Mouse (Mus musculus): ENCODE data around the gene Chst11. TPM values are rescaled to one million over a fixed set of nuclear protein-coding genes. Genes with fewer than 3 reads are reported as not detected.

Chst11 gene
- total RNA-seq, 2 experiments from 2014 or later: 2.8 to 3.4 TPM

- intact Hi-C loops (cut with DNase I): no loop called here
- DNase-seq (ENCODE audit: low spot score): no peak
These were observed 143.1 kb downstream of the Chst11 start for GRCm38 (mm10) chr10:83128435-83128834.

DNA sequence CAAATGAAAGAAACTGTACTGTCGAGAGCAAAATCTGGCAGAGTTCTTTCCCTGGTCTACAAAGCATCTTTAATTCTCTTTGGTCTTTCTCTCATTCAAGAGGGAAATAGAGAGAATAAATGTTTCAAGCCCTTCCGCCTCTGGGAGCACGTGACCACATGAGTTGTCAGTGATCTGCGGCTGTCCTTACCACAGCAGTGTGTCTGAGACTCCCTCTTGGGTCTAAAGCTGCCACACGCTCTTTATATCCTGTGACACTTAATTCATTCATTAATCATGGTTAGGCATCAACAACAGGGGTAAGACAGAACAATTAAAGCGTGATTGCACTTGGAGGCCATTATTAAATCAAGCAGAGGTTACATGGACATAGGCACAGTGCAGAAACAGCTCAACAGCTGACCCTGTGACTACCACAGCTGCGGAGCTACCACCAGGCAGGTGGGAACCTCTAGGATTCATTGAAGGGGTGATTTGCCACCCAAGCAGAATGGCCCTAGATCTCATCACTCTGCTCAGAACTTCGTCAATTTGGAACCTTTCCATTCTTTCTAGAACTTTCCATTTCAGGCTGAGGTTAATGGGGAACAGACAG is 144.4 kb downstream of the Chst11 start:
- no peak for DNase-seq (ENCODE audit: low spot score)
- intact Hi-C loops (cut with DNase I): no loop called here

GRCm38 (mm10) chr10:83130611-83131010 is 145.3 kb downstream of the Chst11 start:
- intact Hi-C loops (cut with DNase I): no loop called here
- DNase-seq (ENCODE audit: low spot score): no peak

DNA sequence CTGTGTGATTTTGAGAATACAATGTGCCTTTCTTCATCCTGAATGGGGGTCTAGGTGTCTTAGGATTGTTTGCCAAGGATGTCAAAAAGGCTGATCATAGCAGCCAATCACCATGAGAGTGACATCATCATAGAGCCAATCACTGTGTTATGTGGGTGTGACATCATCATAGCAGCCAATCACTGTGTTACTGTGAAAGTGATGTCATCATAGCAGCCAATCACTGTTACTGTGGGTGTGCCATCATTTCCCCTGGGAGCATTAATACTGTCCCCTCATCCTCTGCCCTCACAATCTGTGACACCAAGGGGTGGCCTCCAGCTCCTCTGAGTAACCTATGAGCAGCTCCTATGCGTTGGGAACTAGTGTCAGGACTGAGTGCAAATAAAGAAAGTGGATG is 146.6 kb downstream of the Chst11 start:
- intact Hi-C loops (cut with DNase I): no loop called here

DNA sequence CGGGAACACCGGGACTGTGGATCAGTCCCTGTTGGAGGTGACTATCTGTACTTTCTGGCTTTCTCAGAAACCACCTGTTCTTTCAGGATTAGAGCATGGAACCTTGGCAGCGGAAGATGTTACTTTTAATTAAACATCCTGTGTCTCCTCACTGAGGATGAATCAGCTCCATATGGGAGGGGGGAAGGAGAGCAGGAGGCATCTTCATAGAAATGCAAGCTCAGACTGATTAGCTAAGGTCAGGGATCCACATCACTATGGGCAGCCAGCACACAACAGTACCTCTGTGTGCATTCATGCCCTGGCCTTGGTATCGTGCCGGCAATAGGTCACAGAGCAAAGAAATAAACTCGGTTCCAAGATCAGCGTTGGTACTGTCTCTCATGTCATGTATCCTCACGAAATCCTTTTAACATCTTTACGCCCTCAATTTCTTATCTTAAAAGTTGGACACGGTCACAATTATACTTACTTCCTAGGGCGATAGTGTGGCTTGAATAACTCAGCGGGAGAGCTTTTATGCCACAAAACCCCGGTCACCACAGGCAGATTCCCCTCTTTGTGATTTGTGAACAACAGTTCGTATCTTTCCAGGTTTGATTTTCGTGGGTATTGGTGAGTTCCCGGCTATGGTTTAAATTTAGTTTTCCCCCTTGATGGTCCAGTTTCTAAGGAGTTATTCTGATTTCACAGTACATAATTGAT is 148.7 kb downstream of the Chst11 start:
- DNase-seq (ENCODE audit: low spot score): no peak
- intact Hi-C loops (cut with DNase I): no loop called here

More for the DNA sequence above, 146.6 kb downstream of the Chst11 start:
- DNase-seq (ENCODE audit: low spot score): no peak

- intact Hi-C loops (cut with DNase I): no loop called here
- DNase-seq (ENCODE audit: low spot score): no peak
These were observed 149.6 kb downstream of the Chst11 start for GRCm38 (mm10) chr10:83134896-83135295.

DNA sequence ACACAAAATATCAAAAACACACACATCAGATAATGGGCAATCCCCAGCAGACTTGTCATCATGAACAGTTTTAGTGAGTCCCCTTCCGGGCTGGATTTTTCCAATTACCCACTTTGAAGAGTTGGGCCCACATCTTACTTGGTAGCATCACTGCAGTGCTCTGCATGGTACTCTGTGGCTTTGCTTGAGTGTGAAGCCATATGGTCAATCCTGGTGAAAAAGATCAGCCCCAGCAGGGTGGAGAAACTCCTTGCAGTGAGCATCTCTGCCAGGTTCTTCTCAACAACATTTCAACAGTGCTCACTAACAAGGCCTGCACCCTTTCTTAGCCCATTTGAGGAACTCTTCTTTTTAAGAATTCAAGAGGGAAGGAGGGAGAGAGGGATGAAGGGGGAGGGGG is 150.7 kb downstream of the Chst11 start:
- no peak for DNase-seq (ENCODE audit: low spot score)
- intact Hi-C loops (cut with DNase I): no loop called here

DNA sequence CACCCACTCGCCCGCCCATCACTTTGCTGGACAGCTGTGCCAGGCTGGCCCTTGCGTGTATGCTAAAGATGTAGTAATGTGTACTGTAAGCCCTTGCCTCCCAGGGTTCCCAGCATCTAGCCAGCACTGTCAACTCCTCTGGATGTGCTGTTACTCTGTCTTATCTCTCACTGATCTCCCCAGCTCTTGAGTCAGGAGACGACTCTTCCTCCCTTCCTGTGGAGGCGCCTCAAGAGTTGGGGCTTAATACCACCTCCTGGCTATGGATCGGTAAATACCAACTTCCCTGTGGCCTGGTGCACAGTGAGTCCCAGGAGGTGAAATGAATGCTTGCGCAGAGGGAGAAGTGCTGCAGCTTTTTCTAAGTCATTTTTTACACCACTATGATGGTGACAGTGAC is 151.8 kb downstream of the Chst11 start:
- intact Hi-C loops (cut with DNase I): no loop called here
- no peak for DNase-seq (ENCODE audit: low spot score)

DNA sequence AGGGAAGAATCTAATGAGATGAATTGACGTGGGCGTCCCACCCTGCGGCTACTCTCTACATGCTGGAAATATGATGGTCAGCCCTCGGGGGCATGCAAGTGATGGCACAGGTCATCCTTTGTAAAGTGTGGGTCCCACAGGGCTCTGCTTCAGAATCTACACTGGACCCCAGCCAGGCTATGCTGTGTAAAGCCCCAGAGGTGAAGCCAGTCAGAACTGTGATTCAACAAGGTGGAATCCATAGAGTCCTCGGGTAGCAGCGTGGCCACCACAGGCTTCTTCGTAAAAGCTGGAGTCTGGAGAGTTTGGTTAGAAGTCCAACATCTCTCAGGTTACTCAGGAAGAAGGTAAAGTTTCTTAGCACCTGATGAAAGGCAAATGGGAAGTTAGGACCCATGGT is 154.0 kb downstream of the Chst11 start:
- no peak for DNase-seq (ENCODE audit: low spot score)
- intact Hi-C loops (cut with DNase I): no loop called here

GRCm38 (mm10) chr10:83140258-83140936 is 155.1 kb downstream of the Chst11 start:
- intact Hi-C loops (cut with DNase I): no loop called here
- DNase-seq (ENCODE audit: low spot score): no peak

DNA sequence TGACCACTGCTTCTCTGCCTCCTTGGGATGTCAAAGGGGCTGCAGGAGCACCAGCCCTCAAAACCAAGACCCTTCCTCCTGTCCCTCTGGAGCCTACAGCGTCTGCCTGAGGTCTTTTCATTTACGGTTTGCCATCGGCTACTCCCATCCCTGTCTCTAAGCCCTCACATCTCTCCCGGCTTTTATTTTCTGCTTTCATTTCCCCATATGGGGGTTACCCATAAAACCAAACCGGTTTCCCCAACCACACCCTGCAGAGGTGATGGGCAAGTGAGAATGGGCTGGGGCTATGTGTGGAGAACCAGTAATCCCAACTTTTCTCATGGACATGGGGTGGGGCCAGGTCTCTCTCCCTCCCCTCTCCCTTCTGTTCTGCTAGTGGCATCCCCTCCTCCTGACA is 156.1 kb downstream of the Chst11 start:
- DNase-seq (ENCODE audit: low spot score): no peak
- intact Hi-C loops (cut with DNase I): no loop called here

GRCm38 (mm10) chr10:83143049-83143448 is 157.8 kb downstream of the Chst11 start:
- intact Hi-C loops (cut with DNase I): no loop called here
- DNase-seq (ENCODE audit: low spot score): no peak

DNA sequence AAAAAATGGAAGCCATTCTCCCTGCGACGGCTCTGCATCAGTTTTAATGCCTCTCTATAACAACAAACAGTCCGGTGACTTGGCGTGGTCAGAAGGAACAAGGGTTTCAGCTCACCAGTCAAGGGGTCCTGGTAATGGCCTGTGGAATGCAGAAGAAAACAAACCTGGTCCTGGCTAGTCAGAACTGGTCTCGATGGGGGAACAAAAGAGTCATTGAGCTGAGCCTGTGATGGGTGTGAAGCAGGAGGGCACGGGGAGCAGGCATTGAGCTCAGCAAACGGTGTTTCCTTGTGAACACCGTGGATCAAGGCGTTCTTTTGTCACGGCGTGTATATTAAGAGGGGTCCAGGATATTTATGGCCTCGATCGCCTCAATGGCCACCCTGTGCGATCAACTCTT is 160.5 kb downstream of the Chst11 start:
- intact Hi-C loops (cut with DNase I): no loop called here
- no peak for DNase-seq (ENCODE audit: low spot score)

- intact Hi-C loops (cut with DNase I): no loop called here
These were observed 164.3 kb downstream of the Chst11 start for GRCm38 (mm10) chr10:83149342-83150178.

GRCm38 (mm10) chr10:83150587-83150986 is 165.3 kb downstream of the Chst11 start:
- no peak for DNase-seq (ENCODE audit: low spot score)
- intact Hi-C loops (cut with DNase I): no loop called here

More at GRCm38 (mm10) chr10:83149342-83150178, 164.3 kb downstream of the Chst11 start:
- DNase-seq (ENCODE audit: low spot score): no peak

DNA sequence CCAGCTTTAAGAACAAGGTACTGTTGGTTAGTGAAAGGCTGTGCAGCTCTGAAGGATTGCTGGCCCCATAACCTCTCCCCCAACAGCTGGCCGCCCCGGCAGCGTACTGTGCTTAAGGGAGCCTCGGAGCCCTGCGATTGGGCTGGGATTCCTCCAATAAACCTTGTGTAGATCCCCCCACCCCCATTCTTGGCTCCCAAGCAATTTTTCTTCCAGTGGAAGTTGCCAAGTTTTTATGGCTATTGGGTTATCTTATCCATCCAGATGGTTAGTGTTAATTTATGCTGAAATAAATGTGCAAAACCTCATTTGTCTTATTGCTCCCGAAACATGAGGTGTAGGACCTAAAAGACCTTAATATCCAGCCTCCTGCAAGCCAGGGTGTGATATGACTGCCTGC is 166.1 kb downstream of the Chst11 start:
- intact Hi-C loops (cut with DNase I): no loop called here
- DNase-seq (ENCODE audit: low spot score): no peak

DNA sequence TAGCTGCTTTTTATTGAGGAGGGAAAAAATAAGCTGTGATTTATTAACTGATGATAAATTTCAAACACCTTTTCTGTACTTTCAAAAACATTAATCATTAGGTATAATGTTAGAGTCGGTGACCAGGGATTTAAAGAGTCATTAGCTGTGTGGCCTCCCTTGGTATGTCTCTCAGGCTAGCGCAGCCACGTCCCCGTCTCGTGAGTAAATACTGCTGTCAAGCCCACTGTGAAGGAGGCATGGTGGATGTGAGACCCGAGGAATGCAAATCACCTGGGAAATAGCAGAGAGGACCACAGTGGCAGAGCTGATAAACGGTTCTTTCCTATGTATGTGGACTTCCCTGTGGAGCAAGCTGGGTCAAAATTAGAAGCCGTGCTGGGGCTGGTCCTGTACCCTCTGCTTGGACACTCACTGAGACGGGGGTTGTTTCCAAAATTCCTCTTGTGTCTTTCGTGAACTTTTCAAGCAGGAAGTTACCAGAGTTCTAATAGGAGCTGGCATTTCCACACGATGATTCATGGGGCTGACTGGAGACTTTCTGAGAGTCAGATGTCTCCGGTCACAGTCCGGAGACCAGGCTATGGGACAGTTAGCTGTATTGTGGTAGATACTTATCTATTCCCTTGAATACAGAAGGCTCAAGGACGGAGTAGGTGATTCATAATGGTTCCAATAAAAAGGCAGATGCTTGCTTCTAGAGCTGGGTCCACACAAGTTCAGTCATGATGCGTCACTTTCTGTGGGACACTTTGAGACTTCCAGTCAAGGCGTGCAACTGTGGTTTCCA is 166.8 kb downstream of the Chst11 start:
- no peak for DNase-seq (ENCODE audit: low spot score)
- intact Hi-C loops (cut with DNase I): no loop called here

- no peak for DNase-seq (ENCODE audit: low spot score)
- intact Hi-C loops (cut with DNase I): no loop called here
These were observed 167.4 kb downstream of the Chst11 start for GRCm38 (mm10) chr10:83152723-83153122.

- no peak for DNase-seq (ENCODE audit: low spot score)
- intact Hi-C loops (cut with DNase I): no loop called here
These were observed 168.1 kb downstream of the Chst11 start for GRCm38 (mm10) chr10:83153374-83153773.

DNA sequence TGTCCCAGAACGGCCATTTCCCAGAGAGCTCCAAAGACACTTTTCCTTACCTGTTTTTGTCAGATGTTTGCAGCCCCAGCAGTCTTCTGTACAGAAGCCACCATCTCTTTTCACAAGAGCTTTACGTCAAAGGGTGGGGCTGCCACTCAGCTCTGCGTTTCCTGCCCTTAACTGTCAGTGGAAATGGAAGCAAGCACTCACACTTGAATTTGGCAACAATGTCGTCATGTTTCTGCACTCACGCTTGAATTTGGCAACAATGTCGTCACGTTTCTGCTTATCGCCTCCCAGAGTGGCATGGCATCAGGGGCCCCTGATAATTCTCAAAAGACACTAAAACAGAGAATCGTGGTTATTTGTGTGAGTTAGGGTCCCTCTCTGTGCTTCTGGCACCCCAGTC is 168.6 kb downstream of the Chst11 start:
- no peak for DNase-seq (ENCODE audit: low spot score)
- intact Hi-C loops (cut with DNase I): no loop called here
